Mouse (Mus musculus) forebrain, embryonic 14.5 days (tissue): Measurements from ENCODE around the gene Ilf3. TPM values are rescaled to one million over a fixed set of nuclear protein-coding genes. Genes with fewer than 3 reads are reported as not detected.
"Not testable (repeated sequence)": the region's sequence is repeated elsewhere in the genome, so short reads cannot be mapped to it uniquely, and the experiment has no call there.

ENCODE experiments used
- ATAC-seq: fragments of 200-750 bp; cut with Nextera tagmentation; 2 replicates; pipeline ENCODE4 v1.8.0; 2017; ENCODE audit warnings: mild to moderate bottlenecking, moderate library complexity
- DNase-seq: peaks from one replicate; pipeline ENCODE4 v3.0.0-alpha.2; 2015; ENCODE audit warnings: low spot score
- H3K27ac ChIP-seq: fragments of 300-500 bp; sonication (generic); 2 replicates; pipeline ENCODE4 v1.5.1; 2014; ENCODE audit warnings: low read depth, mild to moderate bottlenecking, control low read depth, low read length, moderate library complexity
- H3K27me3 ChIP-seq: fragments of 300-500 bp; sonication (generic); replicated peaks from 2 replicates; pipeline ENCODE4 v1.6.1; 2014; ENCODE audit warnings: low read length, control low read depth, mixed read lengths; ENCODE audit not compliant: control insufficient read depth, insufficient read depth
- H3K36me3 ChIP-seq: fragments of 300-500 bp; sonication (generic); 2 replicates; pipeline ENCODE4 v1.6.1; 2014; ENCODE audit warnings: low read length, control low read depth; ENCODE audit not compliant: control insufficient read depth, insufficient read depth
- H3K4me1 ChIP-seq: fragments of 300-500 bp; sonication (generic); 2 replicates; pipeline ENCODE4 v1.6.1; 2014; ENCODE audit warnings: antibody characterized with exemption, low read length, control low read depth; ENCODE audit not compliant: control insufficient read depth, insufficient read depth
- H3K4me2 ChIP-seq: fragments of 300-500 bp; sonication (generic); 2 replicates; pipeline ENCODE4 v1.6.1; 2014; ENCODE audit warnings: mild to moderate bottlenecking, control low read depth, low read length
- H3K4me3 ChIP-seq: fragments of 300-500 bp; sonication (generic); 2 replicates; pipeline ENCODE4 v1.5.1; 2014; ENCODE audit warnings: low read depth, low read length, control low read depth
- H3K9ac ChIP-seq: fragments of 300-500 bp; sonication (generic); 2 replicates; pipeline ENCODE4 v1.6.1; 2014; ENCODE audit warnings: mild to moderate bottlenecking, low read length, control low read depth, moderate library complexity
- H3K9me3 ChIP-seq: fragments of 300-500 bp; sonication (generic); replicated peaks from 2 replicates; pipeline ENCODE4 v1.6.1; 2016; ENCODE audit warnings: low read length, control low read depth, mixed read lengths; ENCODE audit not compliant: control insufficient read depth
- WGBS: fragments of 180-500 bp; shearing (Covaris S2); extraction: QIAGEN DNeasy Blood & Tissue Kit; methylation state at CpG from one replicate; pipeline ENCODE4 v1.1.7; 2014; 5-methylcytosine and 5-hydroxymethylcytosine counted together
- polyA plus RNA-seq: library from polyadenylated mRNA; unstranded; fragments of >200 nt; fragmentation: Nextera tagmentation; extraction: Ambion mirVana; gene quantifications from 2 replicates; pipeline ENCODE4 v1.2.1, GENCODE M21; 2014

Gene Ilf3
- polyA plus RNA-seq: 248 and 249 TPM in 2 replicates

GRCm38 (mm10) chr9:21367357-21368111 is at the start of gene Ilf3:
Gene Ilf3, plus strand, starts transcription at chr9:21367871.
- H3K9ac ChIP-seq: peak within 1 kb of the TSS; percentile 85
- DNase-seq (peak; percentile 100), ATAC-seq (peak; percentile 88)
- H3K27ac ChIP-seq: peak within 1 kb of the TSS; percentile 90
- peak within 1 kb of the TSS; percentile 85 for H3K4me3 ChIP-seq
- WGBS: under 1% methylated on average over 63 of the region's 66 CpGs
- H3K4me2 ChIP-seq: peak within 1 kb of the TSS; percentile 86
- H3K4me1 ChIP-seq: peaks cover 17% of the 10 kb centered on the region; the same call in 1 of the 2 replicates
- H3K36me3 ChIP-seq: peaks cover 5% of the 10 kb centered on the region; the same call in 1 of the 2 replicates
- H3K9me3 ChIP-seq: no peaks in the 10 kb centered on the region
- no peaks in the 10 kb centered on the region for H3K27me3 ChIP-seq

- no peaks in the 10 kb centered on the region for H3K9me3 ChIP-seq
- H3K4me3 ChIP-seq: no peak overlapping the region
- H3K4me2 ChIP-seq: no peak overlapping the region
- no peaks in the 10 kb centered on the region for H3K36me3 ChIP-seq
- H3K4me1 ChIP-seq: peaks cover 12% of the 10 kb centered on the region
- WGBS: 87% methylated on average over 6 of the region's 6 CpGs
- H3K27ac ChIP-seq: no peak overlapping the region
- H3K27me3 ChIP-seq: no peaks in the 10 kb centered on the region
- DNase-seq (no peak), ATAC-seq (no peak)
- H3K9ac ChIP-seq: no peak overlapping the region
These were observed 48.9 kb upstream of the Ilf3 start for GRCm38 (mm10) chr9:21318792-21319191.

- Histone ChIP-seq H3K4me3 (no peak overlapping the region), H3K9ac (no peak overlapping the region), H3K36me3 (no peaks in the 10 kb centered on the region), H3K4me1 (peaks cover 12% of the 10 kb centered on the region), H3K27ac (no peak overlapping the region), H3K9me3 (no peaks in the 10 kb centered on the region), H3K4me2 (no peak overlapping the region), H3K27me3 (no peaks in the 10 kb centered on the region)
- DNase-seq (no peak), ATAC-seq (no peak)
- WGBS: 96% methylated on average over 4 of the region's 4 CpGs
These were observed 48.2 kb upstream of the Ilf3 start for GRCm38 (mm10) chr9:21319503-21319902.

GRCm38 (mm10) chr9:21320280-21320618 is 47.4 kb upstream of the Ilf3 start:
- H3K27ac ChIP-seq: no peak overlapping the region
- no peak for DNase-seq

GRCm38 (mm10) chr9:21320619-21321512 is 46.8 kb upstream of the Ilf3 start, which contains the start of gene Slc44a2:
Gene Slc44a2, plus strand, starts transcription at chr9:21320698.
- DNase-seq: peak; percentile 87
- under 1% methylated on average over 52 of the region's 52 CpGs for WGBS
- H3K9me3 ChIP-seq: no peaks in the 10 kb centered on the region
- peak; percentile 96 for ATAC-seq
- no peaks in the 10 kb centered on the region for H3K27me3 ChIP-seq
- no peaks in the 10 kb centered on the region for H3K36me3 ChIP-seq
- H3K4me3 ChIP-seq: peak within 1 kb of the TSS; percentile 83
- peaks cover 12% of the 10 kb centered on the region for H3K4me1 ChIP-seq
- H3K4me2 ChIP-seq: peak within 1 kb of the TSS; percentile 70
- H3K27ac ChIP-seq: peak within 1 kb of the TSS; percentile 18; the same call in 1 of the 2 replicates
- peak within 1 kb of the TSS; percentile 89 for H3K9ac ChIP-seq

More at GRCm38 (mm10) chr9:21320280-21320618, 47.4 kb upstream of the Ilf3 start:
- H3K9ac ChIP-seq: peak overlapping the region; percentile 89
- 19% methylated on average over 4 of the region's 4 CpGs for WGBS
- peaks cover 12% of the 10 kb centered on the region for H3K4me1 ChIP-seq
- ATAC-seq: peak; percentile 60; the same call in 1 of the 2 replicates
- no peaks in the 10 kb centered on the region for H3K27me3 ChIP-seq
- peak overlapping the region; percentile 83 for H3K4me3 ChIP-seq
- H3K9me3 ChIP-seq: no peaks in the 10 kb centered on the region
- no peaks in the 10 kb centered on the region for H3K36me3 ChIP-seq
- H3K4me2 ChIP-seq: peak overlapping the region; percentile 70

- H3K4me3 ChIP-seq: peak overlapping the region; percentile 83
- WGBS: 16% methylated on average over 6 of the region's 6 CpGs
- peak; percentile 7 for DNase-seq
- H3K27me3 ChIP-seq: no peaks in the 10 kb centered on the region
- H3K9ac ChIP-seq: peak overlapping the region; percentile 89
- no peaks in the 10 kb centered on the region for H3K36me3 ChIP-seq
- ATAC-seq: no peak
- H3K9me3 ChIP-seq: no peaks in the 10 kb centered on the region
- peaks cover 12% of the 10 kb centered on the region for H3K4me1 ChIP-seq
- H3K27ac ChIP-seq: no peak overlapping the region
- H3K4me2 ChIP-seq: peak overlapping the region; percentile 70
These were observed 46.2 kb upstream of the Ilf3 start for GRCm38 (mm10) chr9:21321513-21321835.

- Histone ChIP-seq H3K27ac (no peak overlapping the region), H3K4me2 (peak overlapping the region; percentile 70), H3K9ac (no peak overlapping the region), H3K27me3 (no peaks in the 10 kb centered on the region), H3K4me3 (no peak overlapping the region), H3K9me3 (no peaks in the 10 kb centered on the region), H3K4me1 (peaks cover 12% of the 10 kb centered on the region), H3K36me3 (no peaks in the 10 kb centered on the region)
- 77% methylated on average over 19 of the region's 19 CpGs for WGBS
- DNase-seq: no peak
- ATAC-seq: no peak
These were observed 45.3 kb upstream of the Ilf3 start for GRCm38 (mm10) chr9:21322211-21322916.

GRCm38 (mm10) chr9:21322917-21323297 is 44.8 kb upstream of the Ilf3 start:
- H3K9me3 ChIP-seq, H3K27ac ChIP-seq, H3K36me3 ChIP-seq, DNase-seq, ATAC-seq, H3K4me3 ChIP-seq, H3K4me2 ChIP-seq, H3K9ac ChIP-seq, H3K27me3 ChIP-seq: not testable (repeated sequence)
- H3K4me1 ChIP-seq: peaks cover 12% of the 10 kb centered on the region
- 88% methylated on average over 8 of the region's 8 CpGs for WGBS
